14 mouse cellular contexts compared by ENCODE assay signal in the genomic region with DNA sequence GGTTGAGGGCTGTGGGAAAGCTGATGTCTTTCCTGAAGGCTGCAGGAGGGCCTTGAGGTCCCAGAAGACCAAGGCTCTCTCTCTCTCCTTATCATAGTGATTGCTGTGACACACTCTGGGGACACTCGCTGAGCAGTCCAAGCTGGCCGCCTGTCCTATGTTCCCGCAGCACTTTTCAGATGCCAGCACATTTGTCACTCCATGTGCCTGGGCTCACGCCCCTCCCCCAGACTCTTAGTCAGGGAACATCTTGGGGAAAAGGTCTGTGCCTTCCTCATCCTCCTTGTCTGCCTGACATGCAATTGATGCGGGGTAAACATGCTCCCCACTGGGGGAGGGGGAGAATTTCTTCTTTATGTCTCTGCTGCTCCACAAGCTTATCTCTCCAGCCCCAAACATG. TPM values are rescaled to one million over a fixed set of nuclear protein-coding genes. Genes with fewer than 3 reads are reported as not detected.
"Had no signal": no experiment of that assay in that cellular context is flagged by ENCODE, and none has a peak within 500 bp of the region (broad histone marks: within the 10 kb centered on the region; RNA-seq: fewer than 3 reads in every experiment).

No protein-coding gene starts in this region.

- H3K27ac ChIP-seq: limb, embryonic 13.5 days; midbrain, embryonic 10.5 days; neural tube, embryonic 12.5 days; stomach, postnatal 0 days had no signal

- DNase-seq: kidney, adult 8-10 months; kidney, postnatal 25 days; left cerebral cortex, postnatal 4 days; lung, adult 18-20 months; lung, postnatal 36 days; midbrain, embryonic 14.5 days; thymus, postnatal 14 days had no signal

- ATAC-seq: lung, postnatal 0 days had no signal

- H3K4me2 ChIP-seq: limb, embryonic 13.5 days; neural tube, embryonic 12.5 days had no signal

- H3K4me3 ChIP-seq: limb, embryonic 13.5 days; midbrain, embryonic 10.5 days; neural tube, embryonic 12.5 days had no signal

- H3K9me3 ChIP-seq: limb, embryonic 13.5 days; midbrain, embryonic 10.5 days; neural tube, embryonic 12.5 days had no signal

- H3K9ac ChIP-seq: limb, embryonic 13.5 days; neural tube, embryonic 12.5 days had no signal

RNA-seq across cellular contexts. Expression of a gene that starts 5.2 kb away (rescaled TPM):
- total RNA-seq: liver, adult 2 months; monocyte, adult 5-6 weeks had no signal

RNA-seq across cellular contexts. Expression of a gene that starts 31.9 kb away (rescaled TPM):
- total RNA-seq: liver, adult 2 months; monocyte, adult 5-6 weeks had no signal
- polyA plus RNA-seq: liver, adult 2 months; midbrain, embryonic 10.5 days had no signal
